Mouse (Mus musculus) liver, adult 2 months (tissue): ENCODE measurements around the gene Slc1a3.

Experiments used
- CTCF ChIP-seq: fragments of 200-500 bp; IDR thresholded peaks from 2 replicates; pipeline ENCODE4 v1.5.1; 2011; ENCODE audit warnings: low read depth, low read length, control low read depth
- POLR2A ChIP-seq: fragments of 200-500 bp; IDR thresholded peaks from 2 replicates; pipeline ENCODE4 v1.6.1; 2011; ENCODE audit warnings: low read length, control low read depth; ENCODE audit not compliant: insufficient read depth; ENCODE audit errors: extremely low read depth

GRCm38 (mm10) chr15:8588065-8588464, 122.5 kb downstream of the Slc1a3 start:
- TF ChIP-seq POLR2A (no peak), CTCF (no peak)
